Mouse (Mus musculus) lung, postnatal 0 days (tissue): ENCODE results near the gene 4833439L19Rik.

Source experiments
- CTCF ChIP-seq: IDR thresholded peaks from 2 replicates; pipeline ENCODE4 v1.5.1; 2016; ENCODE audit warnings: antibody characterized with exemption, mild to moderate bottlenecking
- EP300 ChIP-seq: IDR thresholded peaks from 2 replicates; pipeline ENCODE4 v1.6.1; 2016; ENCODE audit warnings: antibody characterized with exemption, mild to moderate bottlenecking, control low read depth

DNA sequence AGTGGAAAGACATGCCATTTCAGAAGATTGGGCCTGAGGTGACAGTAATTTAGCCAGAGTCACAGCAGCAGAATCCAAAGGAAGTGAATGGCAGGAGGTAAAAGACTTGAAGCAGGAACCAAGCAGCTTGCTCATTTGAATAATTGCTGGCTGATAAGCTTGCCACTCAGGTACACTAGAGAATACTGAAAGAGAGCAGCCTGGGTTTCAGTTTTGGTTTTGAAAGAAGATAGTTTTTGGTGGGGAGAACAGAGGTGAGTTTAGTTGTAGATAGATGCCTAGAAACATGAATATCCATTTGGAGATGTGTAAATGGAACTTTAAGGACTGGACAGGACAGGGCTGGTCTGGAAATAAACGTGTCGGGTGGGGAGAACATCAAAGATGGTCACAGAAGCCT is 63.9 kb downstream of the 4833439L19Rik start:
- TF ChIP-seq EP300 (no peak), CTCF (no peak)
